Mouse (Mus musculus) ES-E14 (cell line): ENCODE data around the gene Cnp.

Source experiments
- MAFK ChIP-seq: IDR thresholded peaks from 2 replicates; pipeline ENCODE4 v1.6.1; 2014; ENCODE audit warnings: mild to moderate bottlenecking, low read depth, low read length, inconsistent platforms; ENCODE audit not compliant: insufficient read depth
- ZNF384 ChIP-seq: IDR thresholded peaks from 2 replicates; pipeline ENCODE4 v1.6.1; 2012; ENCODE audit warnings: low read depth, low read length, inconsistent platforms

DNA sequence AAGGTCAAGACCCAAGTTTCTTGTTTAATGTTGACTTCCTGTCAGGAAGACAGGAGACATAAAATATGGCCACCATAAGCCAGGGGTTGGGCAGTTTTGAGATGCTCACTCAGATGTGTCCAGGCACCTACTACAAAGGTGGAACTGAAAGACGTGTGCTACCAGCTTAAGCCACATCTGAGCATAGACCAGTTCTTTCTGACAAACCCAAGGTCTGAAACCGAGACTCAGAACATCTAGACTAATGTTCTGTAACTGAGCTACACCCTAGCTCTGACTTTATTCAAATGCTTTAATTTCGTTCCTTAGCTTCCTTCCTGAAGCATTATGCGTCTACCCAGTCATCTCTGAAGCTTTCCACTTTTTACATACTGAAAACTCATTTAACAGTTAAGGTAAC, 23.4 kb downstream of the Cnp start:
- no peak for TF ChIP-seq ZNF384
- no peak for TF ChIP-seq MAFK
